Mouse (Mus musculus) liver, adult 2 months (tissue): ENCODE data around the gene Wdr60. TPM values are rescaled to one million over a fixed set of nuclear protein-coding genes. Genes with fewer than 3 reads are reported as not detected.

Experiments
- DNase-seq: peaks from one replicate; pipeline ENCODE4 v3.0.0-alpha.2; 2011; ENCODE audit warnings: low read depth, low spot score; ENCODE audit errors: extremely low read depth
- H3K27ac ChIP-seq: fragments of 200-500 bp; replicated peaks from 2 replicates; pipeline ENCODE4 v1.5.1; 2012; ENCODE audit warnings: low read depth, mild to moderate bottlenecking, control low read depth, inconsistent platforms, low read length; ENCODE audit not compliant: insufficient read depth
- H3K27me3 ChIP-seq: fragments of 200-500 bp; 2 replicates; pipeline ENCODE4 v1.6.1; 2012; ENCODE audit warnings: mild to moderate bottlenecking, moderate library complexity, low read length, inconsistent platforms; ENCODE audit not compliant: control insufficient read depth, insufficient read depth
- H3K36me3 ChIP-seq: fragments of 200-500 bp; 2 replicates; pipeline ENCODE4 v1.6.1; 2012; ENCODE audit warnings: low read length, inconsistent platforms; ENCODE audit not compliant: control insufficient read depth, insufficient read depth
- H3K4me1 ChIP-seq: fragments of 200-500 bp; 2 replicates; pipeline ENCODE4 v1.6.1; 2011; ENCODE audit warnings: low read length; ENCODE audit not compliant: control insufficient read depth, insufficient read depth
- H3K4me3 ChIP-seq: fragments of 200-500 bp; 2 replicates; pipeline ENCODE4 v1.5.1; 2011; ENCODE audit warnings: low read depth, mild to moderate bottlenecking, control low read depth, low read length, moderate library complexity; ENCODE audit not compliant: insufficient read depth
- H3K79me2 ChIP-seq: fragments of 200-500 bp; 2 replicates; pipeline ENCODE4 v1.6.1; 2012; ENCODE audit warnings: inconsistent platforms, mild to moderate bottlenecking, low read length, moderate library complexity; ENCODE audit not compliant: control insufficient read depth, insufficient read depth
- H3K9ac ChIP-seq: fragments of 200-500 bp; 2 replicates; pipeline ENCODE4 v1.6.1; 2012; ENCODE audit warnings: low read depth, mild to moderate bottlenecking, control low read depth, inconsistent platforms, low read length
- CTCF ChIP-seq: fragments of 200-500 bp; IDR thresholded peaks from 2 replicates; pipeline ENCODE4 v1.5.1; 2011; ENCODE audit warnings: low read depth, low read length, control low read depth
- POLR2A ChIP-seq: fragments of 200-500 bp; IDR thresholded peaks from 2 replicates; pipeline ENCODE4 v1.6.1; 2011; ENCODE audit warnings: low read length, control low read depth; ENCODE audit not compliant: insufficient read depth; ENCODE audit errors: extremely low read depth
- WGBS: fragments of 180-500 bp; shearing (Covaris S2); methylation state at CpG from one replicate; pipeline ENCODE4 v1.1.7; 2018; 5-methylcytosine and 5-hydroxymethylcytosine counted together
- polyA plus RNA-seq: library from polyadenylated mRNA; depleted of rRNA; stranded (reverse); fragments of >200 nt; gene quantifications from 2 replicates; pipeline ENCODE4 v1.2.3, GENCODE M21; 2012
- total RNA-seq: library from RNA; depleted of rRNA; stranded (reverse); fragments of >200 nt; gene quantifications from 2 replicates; pipeline ENCODE4 v1.2.3, GENCODE M21; 2014

The Wdr60 gene
- total and polyA plus RNA-seq, 2 experiments: 1.8 to 3.6 TPM

DNA sequence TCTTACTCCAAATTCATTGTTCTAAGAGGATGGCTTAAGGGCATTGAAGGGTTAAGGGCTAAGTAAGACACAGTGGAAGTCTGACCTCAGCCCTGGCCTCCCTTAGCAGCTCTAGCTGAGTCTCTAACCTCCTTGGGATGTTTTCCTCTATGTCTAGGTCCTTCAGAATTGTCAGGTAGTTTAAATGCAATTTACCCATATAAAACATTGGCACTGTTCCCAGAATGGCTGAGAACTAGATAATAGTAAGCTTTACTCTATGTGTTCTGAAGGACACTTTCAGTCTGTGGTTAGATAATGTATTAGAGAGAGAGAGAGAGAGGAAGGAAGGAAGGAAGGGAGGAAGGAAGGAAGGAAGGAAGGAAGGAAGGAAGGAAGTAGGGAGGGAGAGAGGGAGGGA, 80.4 kb downstream of the Wdr60 start:
- DNase-seq: no peak
- TF ChIP-seq CTCF: no peak
- TF ChIP-seq POLR2A: no peak
- H3K4me1 ChIP-seq: no peaks in the 10 kb centered on the region

DNA sequence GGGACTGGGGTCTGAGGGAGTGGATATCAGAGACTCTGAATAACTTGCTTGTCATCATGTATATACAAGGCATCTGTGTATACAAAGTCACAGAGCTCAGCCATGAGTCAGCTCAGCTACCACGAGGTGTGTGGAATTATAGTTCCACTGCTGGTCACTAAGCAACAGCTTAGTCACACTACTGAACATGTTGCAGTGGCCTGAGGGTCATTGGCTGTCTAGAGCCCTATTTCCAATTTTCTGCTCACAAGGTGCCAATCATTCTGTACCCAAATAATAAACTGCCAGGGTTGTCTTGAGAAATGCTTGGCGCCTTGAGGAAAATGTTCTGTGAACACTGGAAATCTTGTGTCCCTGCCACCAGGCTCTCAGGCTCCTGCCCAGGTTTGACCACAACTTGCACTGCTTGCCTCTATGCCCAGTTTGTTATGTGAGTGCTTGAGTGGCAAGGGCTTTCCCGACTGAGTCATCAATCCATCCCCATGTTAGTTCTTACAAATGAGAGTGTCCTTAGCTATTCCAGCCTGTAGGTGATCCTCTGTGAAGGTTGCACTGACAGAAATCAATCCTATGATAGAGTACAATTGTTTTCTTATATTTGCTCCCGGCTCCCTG, 81.3 kb downstream of the Wdr60 start:
- Histone ChIP-seq H3K27me3 (no peaks in the 10 kb centered on the region), H3K4me1 (no peaks in the 10 kb centered on the region), H3K4me3 (no peak overlapping the region), H3K36me3 (no peaks in the 10 kb centered on the region), H3K27ac (no peak overlapping the region), H3K79me2 (no peaks in the 10 kb centered on the region), H3K9ac (no peak overlapping the region)
- 75% methylated on average over 4 of the region's 4 CpGs for WGBS
- DNase-seq: no peak
- no peak for TF ChIP-seq POLR2A
- no peak for TF ChIP-seq CTCF

More for the DNA sequence above, 80.4 kb downstream of the Wdr60 start:
- Histone ChIP-seq H3K27ac (no peak overlapping the region), H3K9ac (no peak overlapping the region), H3K36me3 (no peaks in the 10 kb centered on the region), H3K4me3 (no peak overlapping the region), H3K79me2 (no peaks in the 10 kb centered on the region), H3K27me3 (no peaks in the 10 kb centered on the region)

DNA sequence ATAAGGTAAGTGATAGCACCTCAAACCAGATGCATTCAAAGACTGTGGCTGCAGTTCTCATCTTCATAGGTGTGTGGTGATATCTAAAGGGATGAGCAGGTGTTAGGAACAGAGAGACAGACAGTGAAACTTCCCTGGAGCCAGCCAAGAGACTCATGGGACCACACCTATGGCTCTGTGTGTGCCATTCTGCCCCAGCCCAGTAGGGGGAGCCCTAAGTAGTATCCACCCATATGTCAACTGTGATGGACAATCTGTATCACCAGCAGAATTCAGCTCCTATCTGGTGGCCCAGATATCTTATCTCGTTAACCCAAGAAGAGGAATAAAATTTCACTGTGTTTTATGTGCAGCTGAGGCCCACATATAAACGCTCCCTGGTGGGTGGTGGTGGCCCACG, 85.9 kb downstream of the Wdr60 start:
- no peaks in the 10 kb centered on the region for H3K79me2 ChIP-seq
- H3K4me3 ChIP-seq: no peak overlapping the region
- DNase-seq: no peak
- H3K36me3 ChIP-seq: no peaks in the 10 kb centered on the region
- 92% methylated on average over 3 of the region's 3 CpGs for WGBS
- TF ChIP-seq CTCF (peak; percentile 55), POLR2A (no peak)
- H3K4me1 ChIP-seq: no peaks in the 10 kb centered on the region
- H3K9ac ChIP-seq: no peak overlapping the region
- H3K27me3 ChIP-seq: no peaks in the 10 kb centered on the region
- H3K27ac ChIP-seq: no peak overlapping the region

DNA sequence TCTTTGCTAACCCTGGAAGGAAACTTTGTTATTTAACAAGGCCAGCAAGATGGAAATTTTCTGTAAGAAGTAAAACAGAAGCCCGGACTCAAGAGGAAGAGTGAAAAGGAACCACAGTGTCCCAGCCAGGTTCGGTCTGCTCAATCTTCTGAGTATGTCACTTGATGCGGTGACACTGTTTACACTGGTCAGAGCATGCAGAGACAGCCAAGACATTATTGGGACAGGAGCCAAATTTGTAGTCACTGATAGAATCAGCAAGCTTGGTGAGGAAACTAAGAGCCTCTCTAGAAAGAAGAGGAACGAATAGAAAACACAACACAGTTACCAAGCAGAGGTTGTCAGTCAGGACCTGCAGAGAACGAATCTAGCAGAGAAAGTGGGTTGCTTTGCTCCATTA, 93.2 kb downstream of the Wdr60 start:
- H3K4me1 ChIP-seq: no peaks in the 10 kb centered on the region
- 28% methylated on average over 5 of the region's 5 CpGs for WGBS
- H3K4me3 ChIP-seq: no peak overlapping the region
- no peaks in the 10 kb centered on the region for H3K36me3 ChIP-seq
- no peaks in the 10 kb centered on the region for H3K79me2 ChIP-seq
- peak; percentile 43 for DNase-seq
- no peak for TF ChIP-seq CTCF
- TF ChIP-seq POLR2A: no peak
- H3K9ac ChIP-seq: no peak overlapping the region
- H3K27ac ChIP-seq: no peak overlapping the region
- H3K27me3 ChIP-seq: no peaks in the 10 kb centered on the region

DNA sequence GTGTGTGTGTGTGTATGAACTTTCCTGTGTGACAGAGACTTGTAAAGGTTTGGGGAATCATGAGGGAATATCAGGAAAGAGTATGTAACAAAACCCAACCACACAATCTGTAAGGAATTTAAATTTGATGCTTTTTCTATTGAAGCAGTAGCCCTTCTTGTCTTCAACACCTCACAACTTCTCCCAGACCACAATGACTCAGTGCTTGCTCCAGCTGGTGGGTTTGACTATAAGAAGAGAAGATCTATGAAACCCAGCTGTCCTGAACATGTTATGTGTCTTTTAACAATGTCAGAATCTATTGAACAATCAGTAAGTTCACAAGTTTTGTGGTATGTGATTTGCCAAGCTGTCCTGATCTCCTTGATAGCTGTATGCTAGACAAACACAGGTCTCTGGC, 97.5 kb downstream of the Wdr60 start:
- H3K27ac ChIP-seq: no peak overlapping the region
- no peak for DNase-seq

DNA sequence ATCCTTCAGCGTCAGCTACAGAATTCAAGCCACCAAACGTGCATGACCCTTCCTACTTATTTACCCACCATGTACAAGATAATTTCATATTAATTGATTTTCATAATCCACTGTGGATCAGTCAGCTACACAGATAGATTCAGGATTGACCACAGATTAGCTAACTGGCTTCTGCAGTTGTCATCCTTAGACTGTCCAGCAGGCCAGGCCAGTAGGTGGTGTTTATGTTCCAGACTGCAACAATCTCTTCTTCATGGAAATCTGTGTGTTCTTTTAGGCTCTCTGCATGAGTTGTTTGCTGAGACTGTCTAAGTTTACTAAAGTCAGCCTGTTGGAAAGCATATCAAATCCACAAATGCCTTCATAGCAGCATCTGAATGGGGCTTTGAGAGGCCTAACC, 103.1 kb downstream of the Wdr60 start:
- Histone ChIP-seq H3K4me3 (no peak overlapping the region), H3K27ac (no peak overlapping the region), H3K79me2 (no peaks in the 10 kb centered on the region), H3K9ac (no peak overlapping the region), H3K36me3 (no peaks in the 10 kb centered on the region), H3K4me1 (no peaks in the 10 kb centered on the region), H3K27me3 (no peaks in the 10 kb centered on the region)
- no peak for TF ChIP-seq CTCF
- no peak for TF ChIP-seq POLR2A
- 87% methylated on average over 2 of the region's 2 CpGs for WGBS
- no peak for DNase-seq

More for the DNA sequence above, 97.5 kb downstream of the Wdr60 start:
- Histone ChIP-seq H3K9ac (no peak overlapping the region), H3K4me3 (no peak overlapping the region), H3K27me3 (no peaks in the 10 kb centered on the region), H3K4me1 (no peaks in the 10 kb centered on the region), H3K36me3 (no peaks in the 10 kb centered on the region), H3K79me2 (no peaks in the 10 kb centered on the region)
- TF ChIP-seq POLR2A (no peak), CTCF (no peak)
